Mouse (Mus musculus) frontal cortex, postnatal 25 days (tissue): ENCODE measurements at regions not wholly inside any gene's neighbourhood (a gene's known extent, or its start where the extent isn't known, plus 50 kb on each side); places are given as distances from the start of the nearest gene placed in this dataset.

Source experiments
- DNase-seq, 2 experiments: peaks; one replicate each; pipeline ENCODE4 v3.0.0; 2022; ENCODE audit warnings: low spot score in 2 of 2

- no peak for DNase-seq
Measured at GRCm38 (mm10) chr9:85127107-85127506, 185.5 kb upstream of the Gm11114 start.

- no peak for DNase-seq
Measured at GRCm38 (mm10) chr9:85134900-85135299, 177.7 kb upstream of the Gm11114 start.

- DNase-seq, result no peak
Measured at GRCm38 (mm10) chr9:85136715-85137582, 175.6 kb upstream of the Gm11114 start.

- no peak for DNase-seq
Measured at GRCm38 (mm10) chr9:85139891-85140290, 172.7 kb upstream of the Gm11114 start.

- no peak for DNase-seq
Measured at GRCm38 (mm10) chr9:85144363-85144762, 168.2 kb upstream of the Gm11114 start.

GRCm38 (mm10) chr9:85165632-85166031 lies 146.9 kb upstream of the Gm11114 start:
- no peak for DNase-seq

GRCm38 (mm10) chr9:85167243-85167642 lies 145.3 kb upstream of the Gm11114 start:
- DNase-seq, result no peak

GRCm38 (mm10) chr9:85174431-85174830 lies 138.1 kb upstream of the Gm11114 start:
- no peak for DNase-seq

- no peak for DNase-seq
Measured at GRCm38 (mm10) chr9:85201202-85201601, 111.4 kb upstream of the Gm11114 start.

GRCm38 (mm10) chr9:85224870-85225269 lies 87.7 kb upstream of the Gm11114 start:
- DNase-seq, result no peak
